Mouse (Mus musculus): Measurements from ENCODE around the gene Etl4. TPM values are rescaled to one million over a fixed set of nuclear protein-coding genes. Genes with fewer than 3 reads are reported as not detected.

Etl4 gene
- polyA plus RNA-seq, 1 experiment from 2014 or later: 38.0 TPM

DNA sequence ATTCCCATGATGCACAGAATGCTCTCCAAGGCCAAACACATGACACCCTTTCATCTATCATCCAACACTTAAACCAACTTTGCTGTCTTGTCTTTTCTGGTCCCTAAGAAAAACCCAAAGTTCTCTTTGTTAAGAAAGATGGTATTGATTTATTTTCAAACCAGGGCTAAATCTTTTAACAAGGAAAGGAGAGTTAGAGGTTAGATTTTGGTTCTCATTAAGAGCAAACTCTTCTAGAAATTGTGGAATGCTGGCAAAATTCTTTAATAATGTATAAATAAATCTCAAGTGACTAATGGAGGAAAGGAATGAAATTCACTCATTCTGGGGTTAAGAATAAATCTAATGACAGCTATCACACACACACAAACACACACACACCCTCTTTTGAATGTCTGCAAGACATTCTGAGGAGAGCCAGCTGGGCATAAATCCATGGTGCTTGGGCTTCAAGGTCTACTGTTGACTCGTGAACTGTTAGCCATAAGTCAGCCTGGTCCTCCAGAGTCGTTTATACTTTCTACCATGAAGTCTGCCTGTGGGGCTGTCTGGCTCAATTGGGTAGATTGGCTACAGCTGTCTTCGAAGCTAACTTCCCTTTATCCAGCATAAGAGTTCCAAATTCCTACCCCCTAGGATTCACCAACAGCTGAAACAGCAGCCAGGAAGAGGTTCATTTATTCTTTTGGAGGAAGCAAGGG is 544.1 kb downstream of the Etl4 start:
- Histone ChIP-seq H3K27ac (peak overlapping the region; percentile 68; the same call in 1 of the 2 replicates), H3K4me3 (replicated peaks; ENCODE audit: low read depth, low read length) (no peak overlapping the region), H3K27me3 (ENCODE audit: insufficient read depth, low read length) (no peaks in the 10 kb centered on the region), H3K4me2 (ENCODE audit: low read length) (no peak overlapping the region), H3K9me3 (replicated peaks; ENCODE audit: low read length) (no peaks in the 10 kb centered on the region), H3K9ac (ENCODE audit: low read depth, low read length) (no peak overlapping the region), H3K4me1 (replicated peaks; ENCODE audit: insufficient read depth, low read length) (no peaks in the 10 kb centered on the region), H3K36me3 (ENCODE audit: insufficient read depth, low read length) (no peaks in the 10 kb centered on the region)
- no peak for TF ChIP-seq CTCF (IDR thresholded peaks at IDR 0.05; ENCODE audit: low read depth)
- DNase-seq (ENCODE audit: low spot score) (peak; percentile 89), ATAC-seq (replicated peaks; ENCODE audit: low FRiP score, low read depth) (peak; percentile 81)
- WGBS: 25% methylated on average over 3 of the region's 3 CpGs

- H3K27ac ChIP-seq: no peak overlapping the region
- H3K4me1 ChIP-seq (replicated peaks; ENCODE audit: insufficient read depth, low read length): no peaks in the 10 kb centered on the region
- ATAC-seq (replicated peaks; ENCODE audit: low FRiP score, low read depth) (no peak), DNase-seq (ENCODE audit: low spot score) (no peak)
- WGBS: 71% methylated on average over 2 of the region's 2 CpGs
- no peaks in the 10 kb centered on the region for H3K27me3 ChIP-seq (ENCODE audit: insufficient read depth, low read length)
- no peak overlapping the region for H3K4me3 ChIP-seq (replicated peaks; ENCODE audit: low read depth, low read length)
- TF ChIP-seq CTCF (IDR thresholded peaks at IDR 0.05; ENCODE audit: low read depth): peak; percentile 48
- no peak overlapping the region for H3K9ac ChIP-seq (ENCODE audit: low read depth, low read length)
- no peaks in the 10 kb centered on the region for H3K36me3 ChIP-seq (ENCODE audit: insufficient read depth, low read length)
- no peaks in the 10 kb centered on the region for H3K9me3 ChIP-seq (replicated peaks; ENCODE audit: low read length)
- H3K4me2 ChIP-seq (ENCODE audit: low read length): no peak overlapping the region
Measured at GRCm38 (mm10) chr2:20479199-20479598, 569.6 kb downstream of the Etl4 start.

- TF ChIP-seq CTCF (IDR thresholded peaks at IDR 0.05; ENCODE audit: low read depth): no peak
- no peak overlapping the region for H3K9ac ChIP-seq (ENCODE audit: low read depth, low read length)
- no peaks in the 10 kb centered on the region for H3K4me1 ChIP-seq (replicated peaks; ENCODE audit: insufficient read depth, low read length)
- no peak overlapping the region for H3K27ac ChIP-seq
- no peak overlapping the region for H3K4me3 ChIP-seq (replicated peaks; ENCODE audit: low read depth, low read length)
- no peaks in the 10 kb centered on the region for H3K27me3 ChIP-seq (ENCODE audit: insufficient read depth, low read length)
- no peaks in the 10 kb centered on the region for H3K9me3 ChIP-seq (replicated peaks; ENCODE audit: low read length)
- DNase-seq (ENCODE audit: low spot score): no peak
- 44% methylated on average over 2 of the region's 2 CpGs for WGBS
- H3K36me3 ChIP-seq (ENCODE audit: insufficient read depth, low read length): no peaks in the 10 kb centered on the region
- no peak overlapping the region for H3K4me2 ChIP-seq (ENCODE audit: low read length)
- ATAC-seq (replicated peaks; ENCODE audit: low FRiP score, low read depth): no peak
Measured at GRCm38 (mm10) chr2:20486137-20486788, 576.7 kb downstream of the Etl4 start.

DNA sequence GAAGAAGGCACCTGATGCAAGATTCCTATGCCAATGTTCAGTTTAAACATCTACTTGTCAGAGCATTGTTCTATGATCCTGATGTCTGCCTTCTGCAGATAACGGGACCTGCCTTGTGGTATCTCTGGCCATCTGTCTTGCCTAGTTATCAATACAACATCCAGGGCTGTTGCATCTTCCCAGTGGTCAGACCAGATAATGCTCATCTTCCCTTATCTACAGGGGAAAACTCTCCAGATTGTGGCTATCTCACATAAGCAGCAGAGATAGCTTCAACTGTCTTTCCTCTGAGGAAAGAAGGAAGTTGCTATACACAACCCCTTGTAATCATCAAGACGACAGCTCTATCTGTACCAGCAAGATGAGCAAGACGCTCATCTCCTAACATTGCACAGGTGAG is 579.5 kb downstream of the Etl4 start:
- H3K9me3 ChIP-seq (replicated peaks; ENCODE audit: low read length): no peaks in the 10 kb centered on the region
- H3K36me3 ChIP-seq (ENCODE audit: insufficient read depth, low read length): no peaks in the 10 kb centered on the region
- H3K27me3 ChIP-seq (ENCODE audit: insufficient read depth, low read length): no peaks in the 10 kb centered on the region
- ATAC-seq (replicated peaks; ENCODE audit: low FRiP score, low read depth): no peak
- no peak for DNase-seq (ENCODE audit: low spot score)
- TF ChIP-seq CTCF (IDR thresholded peaks at IDR 0.05; ENCODE audit: low read depth): no peak
- no peaks in the 10 kb centered on the region for H3K4me1 ChIP-seq (replicated peaks; ENCODE audit: insufficient read depth, low read length)
- 91% methylated on average over 3 of the region's 3 CpGs for WGBS
- no peak overlapping the region for H3K4me2 ChIP-seq (ENCODE audit: low read length)
- H3K4me3 ChIP-seq (replicated peaks; ENCODE audit: low read depth, low read length): no peak overlapping the region
- no peak overlapping the region for H3K27ac ChIP-seq
- no peak overlapping the region for H3K9ac ChIP-seq (ENCODE audit: low read depth, low read length)

DNA sequence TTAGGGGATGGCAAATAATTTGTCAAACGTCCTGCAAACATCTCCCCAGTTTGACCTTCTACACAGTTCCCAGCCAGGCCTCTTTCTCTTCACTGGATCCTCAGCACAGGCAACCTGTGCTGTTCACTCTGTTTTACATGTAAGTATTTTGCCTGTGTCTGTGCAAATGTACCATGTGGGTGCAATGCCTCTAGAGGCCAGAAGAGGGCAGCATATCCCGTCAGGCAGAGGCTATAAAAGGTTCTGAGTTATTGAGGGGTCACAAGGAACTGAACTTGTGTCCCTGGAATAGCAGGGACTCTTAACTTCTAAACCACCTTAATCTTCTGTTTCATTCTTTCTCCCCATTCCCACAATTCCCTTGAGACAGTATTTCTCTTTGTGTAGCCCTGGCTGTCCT is 582.5 kb downstream of the Etl4 start:
- DNase-seq (ENCODE audit: low spot score) (no peak), ATAC-seq (replicated peaks; ENCODE audit: low FRiP score, low read depth) (no peak)
- Histone ChIP-seq H3K9me3 (replicated peaks; ENCODE audit: low read length) (no peaks in the 10 kb centered on the region), H3K9ac (ENCODE audit: low read depth, low read length) (no peak overlapping the region), H3K36me3 (ENCODE audit: insufficient read depth, low read length) (no peaks in the 10 kb centered on the region), H3K4me2 (ENCODE audit: low read length) (no peak overlapping the region), H3K4me1 (replicated peaks; ENCODE audit: insufficient read depth, low read length) (no peaks in the 10 kb centered on the region), H3K27ac (no peak overlapping the region), H3K4me3 (replicated peaks; ENCODE audit: low read depth, low read length) (no peak overlapping the region), H3K27me3 (ENCODE audit: insufficient read depth, low read length) (no peaks in the 10 kb centered on the region)
- WGBS: 60% methylated on average over 2 of the region's 2 CpGs
- TF ChIP-seq CTCF (IDR thresholded peaks at IDR 0.05; ENCODE audit: low read depth): peak; percentile 52; the same call in 1 of the 2 replicates

DNA sequence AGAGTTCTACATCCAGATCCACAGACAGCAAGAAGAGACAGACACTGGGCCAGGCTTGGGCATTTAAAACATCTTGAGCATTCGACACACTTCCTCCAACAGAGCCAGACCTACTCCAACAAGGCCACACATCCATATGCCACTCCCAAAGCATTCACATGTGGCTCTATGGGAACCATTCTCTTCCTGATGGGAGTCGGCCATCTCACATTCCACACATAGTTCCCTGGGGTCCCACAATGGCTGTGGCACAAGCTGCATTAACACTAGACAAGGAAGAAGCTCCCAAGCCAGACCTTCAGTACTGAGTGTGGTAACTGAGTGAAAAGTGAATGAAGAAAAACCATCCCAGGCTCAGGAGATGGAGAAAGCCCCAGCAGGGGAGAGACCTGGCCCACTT is 584.2 kb downstream of the Etl4 start:
- ATAC-seq (replicated peaks; ENCODE audit: low FRiP score, low read depth): no peak
- Histone ChIP-seq H3K4me2 (ENCODE audit: low read length) (no peak overlapping the region), H3K4me3 (replicated peaks; ENCODE audit: low read depth, low read length) (no peak overlapping the region), H3K9me3 (replicated peaks; ENCODE audit: low read length) (no peaks in the 10 kb centered on the region), H3K36me3 (ENCODE audit: insufficient read depth, low read length) (no peaks in the 10 kb centered on the region), H3K27ac (no peak overlapping the region), H3K27me3 (ENCODE audit: insufficient read depth, low read length) (no peaks in the 10 kb centered on the region), H3K9ac (ENCODE audit: low read depth, low read length) (no peak overlapping the region), H3K4me1 (replicated peaks; ENCODE audit: insufficient read depth, low read length) (no peaks in the 10 kb centered on the region)
- TF ChIP-seq CTCF (IDR thresholded peaks at IDR 0.05; ENCODE audit: low read depth): no peak
- WGBS: 94% methylated on average over 2 of the region's 2 CpGs
- no peak for DNase-seq (ENCODE audit: low spot score)
